Mouse (Mus musculus) lung, embryonic 14.5 days (tissue): ENCODE measurements at regions not wholly inside any gene's neighbourhood (a gene's known extent, or its start where the extent isn't known, plus 50 kb on each side); places are given as distances from the start of the nearest gene placed in this dataset.

Experiments
- ATAC-seq: fragments of 200-750 bp; cut with Nextera tagmentation; 2 replicates; pipeline ENCODE4 v1.8.0; 2017; ENCODE audit warnings: mild to moderate bottlenecking, moderate TSS enrichment, moderate library complexity; ENCODE audit not compliant: insufficient read depth
- DNase-seq: peaks from one replicate; pipeline ENCODE4 v3.0.0-alpha.2; 2015
- H3K27ac ChIP-seq: fragments of 300-500 bp; sonication (generic); 2 replicates; pipeline ENCODE4 v1.5.1; 2014; ENCODE audit warnings: low read depth, mild to moderate bottlenecking, moderate library complexity
- H3K27me3 ChIP-seq: fragments of 300-500 bp; sonication (generic); 2 replicates; pipeline ENCODE4 v1.6.1; 2014; ENCODE audit warnings: low read length, control low read depth; ENCODE audit not compliant: insufficient read depth
- H3K36me3 ChIP-seq: fragments of 300-500 bp; sonication (generic); 2 replicates; pipeline ENCODE4 v1.6.1; 2014; ENCODE audit warnings: control low read depth; ENCODE audit not compliant: insufficient read depth
- H3K4me1 ChIP-seq: fragments of 300-500 bp; sonication (generic); 2 replicates; pipeline ENCODE4 v1.6.1; 2014; ENCODE audit warnings: antibody characterized with exemption, control low read depth; ENCODE audit not compliant: insufficient read depth
- H3K4me2 ChIP-seq: fragments of 300-500 bp; sonication (generic); 2 replicates; pipeline ENCODE4 v1.6.1; 2014; ENCODE audit warnings: mild to moderate bottlenecking
- H3K4me3 ChIP-seq: fragments of 300-500 bp; sonication (generic); 2 replicates; pipeline ENCODE4 v1.5.1; 2014; ENCODE audit warnings: low read depth, low read length
- H3K9ac ChIP-seq: fragments of 300-500 bp; sonication (generic); 2 replicates; pipeline ENCODE4 v1.6.1; 2014
- H3K9me3 ChIP-seq: fragments of 300-500 bp; sonication (generic); 2 replicates; pipeline ENCODE4 v1.6.1; 2016; ENCODE audit warnings: low read depth, low read length, control low read depth
- CTCF ChIP-seq: IDR thresholded peaks from 2 replicates; pipeline ENCODE4 v1.5.1; 2016; ENCODE audit warnings: antibody characterized with exemption, low read depth
- WGBS: fragments of 180-500 bp; shearing (Covaris S2); extraction: QIAGEN DNeasy Blood & Tissue Kit; methylation state at CpG from one replicate; pipeline ENCODE4 v1.1.7; 2014; 5-methylcytosine and 5-hydroxymethylcytosine counted together

DNA sequence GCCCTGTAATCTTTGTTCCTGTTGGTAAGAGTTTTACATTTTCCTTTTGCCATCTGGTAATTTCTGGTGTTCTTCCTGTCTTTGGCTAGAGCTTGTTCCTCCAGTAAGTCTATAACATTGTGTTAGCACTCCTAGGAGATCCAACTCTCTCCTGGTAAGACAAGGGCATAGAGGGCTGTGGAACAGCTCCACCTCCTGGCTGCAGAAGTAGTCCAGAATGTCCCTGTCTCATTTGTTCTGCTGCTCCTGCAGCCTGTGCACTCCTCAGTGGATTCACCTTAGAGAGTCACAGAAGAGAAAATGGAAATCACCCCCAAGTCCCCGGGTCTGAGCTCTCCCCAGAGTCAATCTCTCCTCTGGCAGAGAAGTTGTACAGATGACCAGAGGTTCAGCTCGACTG lies 5629.1 kb downstream of the 9330182O14Rik start:
- WGBS, result 36% methylated on average over 2 of the region's 2 CpGs
- no peak overlapping the region for H3K27ac ChIP-seq
- peak; percentile 13 for DNase-seq
- no peaks in the 10 kb centered on the region for H3K9me3 ChIP-seq
- no peak overlapping the region for H3K4me3 ChIP-seq
- H3K9ac ChIP-seq, result no peak overlapping the region
- H3K27me3 ChIP-seq, result no peaks in the 10 kb centered on the region
- ATAC-seq, result no peak
- H3K4me1 ChIP-seq, result no peaks in the 10 kb centered on the region
- H3K4me2 ChIP-seq, result no peak overlapping the region
- no peaks in the 10 kb centered on the region for H3K36me3 ChIP-seq
- 0 out of 2 replicates have a peak, but pooled peaks have one; percentile 19 for TF ChIP-seq CTCF
